Mouse (Mus musculus): ENCODE data around the gene Taar6. TPM values are rescaled to one million over a fixed set of nuclear protein-coding genes. Genes with fewer than 3 reads are reported as not detected.

Taar6 gene
- polyA plus RNA-seq, 1 experiment from 2014 or later: not detected

DNA sequence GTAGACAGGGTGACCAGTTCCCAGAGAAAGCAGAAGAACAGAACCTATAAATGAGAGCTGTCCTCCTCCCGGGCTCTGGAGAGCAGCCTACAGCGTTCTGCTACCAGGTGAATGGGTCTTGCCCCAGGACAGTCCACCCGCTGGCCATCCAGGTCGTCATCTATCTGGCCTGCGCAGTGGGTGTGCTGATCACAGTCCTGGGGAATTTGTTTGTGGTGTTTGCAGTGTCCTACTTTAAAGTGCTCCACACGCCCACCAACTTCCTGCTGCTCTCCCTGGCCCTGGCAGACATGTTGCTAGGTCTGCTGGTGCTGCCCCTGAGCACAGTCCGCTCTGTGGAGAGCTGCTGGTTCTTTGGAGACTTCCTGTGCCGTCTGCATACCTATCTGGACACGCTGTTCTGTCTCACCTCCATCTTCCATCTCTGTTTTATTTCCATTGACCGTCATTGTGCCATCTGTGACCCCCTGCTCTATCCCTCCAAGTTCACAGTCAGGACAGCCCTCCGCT lies 14.7 kb downstream of the Taar6 start, which contains the start of gene Taar5:
Taar5 (plus strand) TSS at position 51 of the 510 bp plus-strand sequence.
- 66% methylated on average over 11 of the region's 11 CpGs for WGBS (ENCODE audit: insufficient replicate concordance)
- Histone ChIP-seq H3K4me2 (no peak within 1 kb of the TSS), H3K27me3 (no peaks in the 10 kb centered on the region), H3K9ac (no peak within 1 kb of the TSS), H3K36me3 (no peaks in the 10 kb centered on the region), H3K4me1 (replicated peaks) (no peaks in the 10 kb centered on the region), H3K4me3 (replicated peaks) (no peak within 1 kb of the TSS), H3K9me3 (replicated peaks) (no peaks in the 10 kb centered on the region), H3K27ac (no peak within 1 kb of the TSS)
- ATAC-seq (ENCODE audit: low read depth) (no peak), DNase-seq (no peak)

DNA sequence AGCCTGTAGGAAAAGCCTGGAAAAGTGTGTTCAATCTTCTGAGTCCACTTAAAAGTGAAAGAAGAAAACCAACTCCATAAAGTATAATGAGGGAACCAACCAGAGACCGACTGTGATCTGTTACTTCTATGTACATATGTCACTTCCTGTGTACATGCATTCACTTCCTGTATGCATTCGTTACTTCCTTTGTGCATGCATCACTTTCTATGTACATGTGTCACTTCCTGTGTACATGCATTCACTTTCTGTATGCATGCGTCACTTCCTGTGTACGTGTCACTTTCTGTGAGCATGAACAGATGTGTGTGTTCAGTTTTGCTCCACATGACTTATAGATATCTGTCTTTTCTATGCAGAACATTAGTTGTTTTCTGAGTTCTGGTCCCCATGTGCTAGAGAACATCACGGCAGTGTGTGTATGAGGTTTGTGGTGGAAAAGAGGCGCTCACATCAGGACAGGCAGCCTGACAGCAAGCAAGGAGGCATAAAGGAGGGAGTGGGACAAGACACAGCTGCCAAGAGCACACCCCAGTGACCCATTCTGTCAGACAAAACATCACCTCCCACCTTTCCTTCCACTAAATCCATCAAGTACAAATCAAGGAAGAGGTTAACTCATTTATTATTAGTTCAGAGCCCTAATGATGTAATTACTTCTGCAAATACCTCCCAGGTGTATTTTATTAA lies 20.4 kb downstream of the Taar6 start:
- H3K4me3 ChIP-seq (replicated peaks): no peak overlapping the region
- DNase-seq (no peak), ATAC-seq (ENCODE audit: low read depth) (no peak)
- no peaks in the 10 kb centered on the region for H3K9me3 ChIP-seq (replicated peaks)
- H3K4me1 ChIP-seq (replicated peaks): no peaks in the 10 kb centered on the region
- WGBS (ENCODE audit: insufficient replicate concordance): 70% methylated on average over 6 of the region's 6 CpGs
- no peaks in the 10 kb centered on the region for H3K36me3 ChIP-seq
- no peaks in the 10 kb centered on the region for H3K27me3 ChIP-seq
- H3K27ac ChIP-seq: no peak overlapping the region
- no peak overlapping the region for H3K9ac ChIP-seq
- no peak overlapping the region for H3K4me2 ChIP-seq

DNA sequence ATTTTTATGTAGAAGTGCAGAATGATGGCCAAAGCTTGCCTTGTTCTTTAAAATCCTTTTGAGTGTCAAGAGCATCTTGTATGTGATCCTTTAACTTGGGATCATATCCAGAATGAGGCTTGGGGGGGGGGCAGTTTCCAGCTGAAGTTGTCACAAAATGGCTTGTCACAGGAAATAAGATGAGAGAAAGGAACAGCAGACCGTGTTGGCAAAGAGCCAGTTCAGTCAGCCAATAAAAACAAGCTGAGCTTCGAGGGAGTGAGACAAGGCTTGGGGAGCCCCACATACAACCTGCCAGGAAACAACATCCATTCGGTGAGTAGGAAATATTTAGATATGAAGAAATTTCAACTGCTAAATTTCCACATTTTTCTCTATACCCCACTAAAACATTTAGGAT lies 22.0 kb downstream of the Taar6 start:
- ATAC-seq (ENCODE audit: low read depth): no peak
- Histone ChIP-seq H3K27me3 (no peaks in the 10 kb centered on the region), H3K9ac (no peak overlapping the region), H3K27ac (no peak overlapping the region), H3K4me1 (replicated peaks) (no peaks in the 10 kb centered on the region), H3K9me3 (replicated peaks) (no peaks in the 10 kb centered on the region), H3K4me2 (no peak overlapping the region), H3K36me3 (no peaks in the 10 kb centered on the region), H3K4me3 (replicated peaks) (no peak overlapping the region)
- WGBS (ENCODE audit: insufficient replicate concordance): 47% methylated on average over 3 of the region's 3 CpGs
- DNase-seq: no peak

DNA sequence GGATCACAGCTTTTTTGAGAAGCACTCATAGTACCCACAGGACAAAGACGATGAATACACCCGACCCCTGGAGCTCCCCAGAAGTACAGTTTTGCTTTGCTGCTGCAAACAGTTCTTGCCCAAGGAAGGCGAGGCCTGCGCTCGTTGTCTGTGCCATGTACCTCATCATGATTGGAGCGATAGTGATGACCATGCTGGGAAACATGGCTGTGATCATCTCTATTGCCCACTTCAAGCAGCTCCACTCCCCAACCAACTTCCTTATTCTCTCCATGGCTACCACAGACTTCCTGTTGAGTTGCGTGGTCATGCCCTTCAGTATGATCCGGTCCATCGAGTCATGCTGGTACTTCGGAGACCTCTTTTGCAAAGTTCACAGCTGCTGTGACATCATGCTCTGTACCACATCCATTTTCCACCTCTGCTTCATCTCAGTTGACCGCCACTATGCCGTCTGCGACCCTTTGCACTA lies 25.0 kb downstream of the Taar6 start, which contains the start of gene Taar4:
Taar4 (plus strand) TSS at position 51 of the 472 bp plus-strand sequence.
- H3K4me1 ChIP-seq (replicated peaks): no peaks in the 10 kb centered on the region
- H3K4me2 ChIP-seq: no peak within 1 kb of the TSS
- H3K4me3 ChIP-seq (replicated peaks): no peak within 1 kb of the TSS
- DNase-seq: no peak
- no peaks in the 10 kb centered on the region for H3K9me3 ChIP-seq (replicated peaks)
- no peaks in the 10 kb centered on the region for H3K36me3 ChIP-seq
- H3K9ac ChIP-seq: no peak within 1 kb of the TSS
- no peak for ATAC-seq (ENCODE audit: low read depth)
- H3K27ac ChIP-seq: no peak within 1 kb of the TSS
- H3K27me3 ChIP-seq: no peaks in the 10 kb centered on the region
- 69% methylated on average over 13 of the region's 13 CpGs for WGBS (ENCODE audit: insufficient replicate concordance)

DNA sequence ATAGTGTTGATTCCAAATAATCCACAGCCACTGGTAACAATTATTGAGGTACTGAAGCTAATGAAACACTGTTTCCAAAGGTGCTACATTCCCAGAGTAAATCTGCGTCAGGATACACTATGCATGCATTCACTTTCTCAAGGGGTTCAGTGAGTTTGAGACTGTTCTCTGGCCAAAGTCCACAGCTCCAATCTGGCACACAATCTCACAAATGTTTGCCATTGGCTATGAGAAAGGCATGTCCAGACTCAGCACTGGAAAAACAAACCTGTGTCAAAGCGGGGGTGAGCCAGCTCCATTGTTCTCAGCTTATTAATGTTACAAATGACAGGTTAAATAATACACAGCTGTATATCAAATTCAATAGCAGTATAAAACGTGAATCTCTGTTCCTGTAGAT lies 26.4 kb downstream of the Taar6 start:
- Histone ChIP-seq H3K9me3 (replicated peaks) (no peaks in the 10 kb centered on the region), H3K27ac (no peak overlapping the region), H3K4me1 (replicated peaks) (no peaks in the 10 kb centered on the region), H3K4me2 (no peak overlapping the region), H3K27me3 (no peaks in the 10 kb centered on the region), H3K9ac (no peak overlapping the region), H3K36me3 (no peaks in the 10 kb centered on the region), H3K4me3 (replicated peaks) (no peak overlapping the region)
- DNase-seq: no peak
- 49% methylated on average over 3 of the region's 3 CpGs for WGBS (ENCODE audit: insufficient replicate concordance)
- no peak for ATAC-seq (ENCODE audit: low read depth)

DNA sequence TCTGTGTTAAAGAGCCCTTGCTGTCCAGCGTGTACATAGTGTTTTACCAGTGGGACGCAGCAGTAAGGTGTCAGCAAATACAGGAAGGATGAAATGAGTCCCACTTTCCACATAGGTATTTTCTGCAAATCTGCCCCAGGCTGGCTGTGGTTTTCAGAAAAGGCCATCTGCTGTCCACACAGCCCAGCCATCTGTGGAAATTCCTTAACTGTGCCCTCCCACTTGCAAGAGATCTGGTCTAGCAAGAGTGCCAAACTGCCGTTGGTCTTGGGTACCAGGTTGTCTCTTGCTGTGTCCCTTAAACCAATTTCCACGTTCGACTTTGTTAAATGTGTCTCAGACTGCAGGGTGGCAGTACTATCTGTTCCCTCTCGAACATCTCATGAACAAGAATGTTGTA lies 33.7 kb downstream of the Taar6 start:
- no peak for ATAC-seq (ENCODE audit: low read depth)
- DNase-seq: no peak
- H3K9me3 ChIP-seq (replicated peaks): no peaks in the 10 kb centered on the region
- H3K27ac ChIP-seq: no peak overlapping the region
- no peaks in the 10 kb centered on the region for H3K36me3 ChIP-seq
- WGBS (ENCODE audit: insufficient replicate concordance): 65% methylated on average over 6 of the region's 6 CpGs
- no peaks in the 10 kb centered on the region for H3K4me1 ChIP-seq (replicated peaks)
- H3K4me2 ChIP-seq: no peak overlapping the region
- no peak overlapping the region for H3K9ac ChIP-seq
- H3K4me3 ChIP-seq (replicated peaks): no peak overlapping the region
- H3K27me3 ChIP-seq: no peaks in the 10 kb centered on the region

DNA sequence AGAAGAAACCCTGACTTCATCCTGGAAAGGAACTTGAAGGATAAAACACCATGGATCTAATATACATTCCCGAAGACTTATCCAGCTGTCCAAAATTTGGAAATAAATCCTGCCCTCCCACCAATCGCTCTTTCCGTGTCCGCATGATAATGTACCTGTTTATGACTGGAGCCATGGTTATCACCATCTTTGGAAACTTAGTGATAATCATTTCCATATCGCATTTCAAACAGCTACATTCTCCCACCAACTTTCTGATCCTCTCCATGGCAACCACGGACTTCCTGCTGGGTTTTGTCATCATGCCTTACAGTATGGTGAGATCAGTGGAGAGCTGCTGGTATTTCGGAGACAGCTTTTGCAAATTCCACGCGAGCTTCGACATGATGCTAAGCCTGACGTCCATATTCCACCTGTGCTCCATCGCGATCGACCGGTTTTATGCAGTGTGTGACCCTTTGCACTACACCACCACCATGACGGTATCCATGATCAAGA lies 35.9 kb downstream of the Taar6 start, which contains the start of gene Taar3:
Taar3 (plus strand) TSS at position 51 of the 498 bp plus-strand sequence.
- H3K4me2 ChIP-seq: no peak within 1 kb of the TSS
- no peaks in the 10 kb centered on the region for H3K4me1 ChIP-seq (replicated peaks)
- H3K36me3 ChIP-seq: no peaks in the 10 kb centered on the region
- H3K4me3 ChIP-seq (replicated peaks): no peak within 1 kb of the TSS
- no peak within 1 kb of the TSS for H3K9ac ChIP-seq
- DNase-seq: no peak
- WGBS (ENCODE audit: insufficient replicate concordance): 71% methylated on average over 16 of the region's 16 CpGs
- no peaks in the 10 kb centered on the region for H3K27me3 ChIP-seq
- ATAC-seq (ENCODE audit: low read depth): no peak
- no peaks in the 10 kb centered on the region for H3K9me3 ChIP-seq (replicated peaks)
- no peak within 1 kb of the TSS for H3K27ac ChIP-seq

DNA sequence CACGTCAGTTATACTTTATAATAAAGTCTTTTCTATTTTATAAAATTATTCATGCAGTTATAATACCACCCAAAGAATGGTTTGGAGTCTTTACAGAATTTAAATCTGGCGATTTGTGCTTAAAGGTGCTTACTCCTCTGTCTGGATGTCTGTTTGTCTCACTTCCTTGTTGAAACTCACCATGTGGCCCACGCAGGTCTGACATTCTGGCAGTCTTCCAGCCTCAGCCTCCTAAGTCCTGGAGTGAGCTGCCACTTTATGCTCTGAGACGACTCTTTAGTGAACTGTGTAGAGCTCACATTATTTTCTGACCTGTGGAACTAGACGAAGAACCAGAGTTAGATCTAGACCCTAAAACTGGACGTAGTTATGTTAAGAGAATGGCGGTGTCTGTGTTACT lies 37.4 kb downstream of the Taar6 start:
- WGBS (ENCODE audit: insufficient replicate concordance): 56% methylated on average over 7 of the region's 7 CpGs
- H3K4me3 ChIP-seq (replicated peaks): no peak overlapping the region

DNA sequence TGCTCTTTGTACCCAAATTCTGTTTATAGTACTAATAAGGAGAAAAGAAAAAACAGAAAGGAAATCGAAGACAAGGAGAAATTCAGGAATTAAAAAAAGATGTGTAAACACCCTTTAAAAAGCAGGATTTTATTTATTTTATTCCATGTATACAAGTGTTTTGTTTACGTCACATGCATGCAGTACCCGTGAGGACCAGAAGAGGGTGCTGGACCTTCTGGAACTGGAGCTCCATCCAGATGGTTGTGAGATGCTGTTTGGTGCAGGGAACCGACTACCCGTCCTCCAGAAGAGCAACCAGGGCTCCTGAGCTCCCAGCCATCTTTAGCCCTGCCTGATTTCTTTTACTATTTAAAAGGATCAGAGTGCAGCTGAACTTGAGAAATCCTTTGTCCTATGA lies 43.0 kb downstream of the Taar6 start:
- H3K4me2 ChIP-seq: no peak overlapping the region
- DNase-seq (no peak), ATAC-seq (ENCODE audit: low read depth) (no peak)
- 50% methylated on average over 5 of the region's 5 CpGs for WGBS (ENCODE audit: insufficient replicate concordance)
- no peak overlapping the region for H3K9ac ChIP-seq
- H3K4me1 ChIP-seq (replicated peaks): no peaks in the 10 kb centered on the region
- no peaks in the 10 kb centered on the region for H3K9me3 ChIP-seq (replicated peaks)
- no peak overlapping the region for H3K27ac ChIP-seq
- no peaks in the 10 kb centered on the region for H3K36me3 ChIP-seq
- H3K27me3 ChIP-seq: no peaks in the 10 kb centered on the region
- H3K4me3 ChIP-seq (replicated peaks): no peak overlapping the region

More for the DNA sequence above, 37.4 kb downstream of the Taar6 start:
- ATAC-seq (ENCODE audit: low read depth) (no peak), DNase-seq (no peak)
- Histone ChIP-seq H3K9ac (no peak overlapping the region), H3K27me3 (no peaks in the 10 kb centered on the region), H3K9me3 (replicated peaks) (no peaks in the 10 kb centered on the region), H3K4me1 (replicated peaks) (no peaks in the 10 kb centered on the region), H3K4me2 (no peak overlapping the region), H3K36me3 (no peaks in the 10 kb centered on the region), H3K27ac (no peak overlapping the region)

DNA sequence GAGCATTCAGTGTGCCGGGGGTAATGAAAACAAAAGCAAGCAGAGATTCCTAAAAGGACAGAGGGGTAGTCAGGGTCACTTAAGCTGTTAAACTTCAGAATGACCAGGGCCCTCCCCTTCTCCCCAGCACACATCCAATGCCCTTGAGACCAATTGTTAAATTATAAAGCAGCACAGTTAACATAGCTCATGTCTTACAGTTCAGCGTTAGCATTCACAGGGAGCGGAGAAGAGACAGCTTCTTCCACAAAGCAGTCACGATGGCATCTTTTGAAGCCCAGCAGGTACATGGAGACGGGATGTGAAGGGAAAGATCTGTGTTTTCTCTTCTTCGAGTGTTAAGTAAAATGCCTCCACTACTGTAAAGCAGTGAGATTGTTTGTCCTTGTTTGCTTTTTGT lies 47.1 kb downstream of the Taar6 start, which contains the start of gene Taar2:
Taar2 (plus strand) TSS at position 261 of the 400 bp plus-strand sequence.
- 66% methylated on average over 6 of the region's 6 CpGs for WGBS (ENCODE audit: insufficient replicate concordance)
- Histone ChIP-seq H3K9me3 (replicated peaks) (no peaks in the 10 kb centered on the region), H3K27ac (no peak within 1 kb of the TSS), H3K36me3 (no peaks in the 10 kb centered on the region), H3K4me3 (replicated peaks) (no peak within 1 kb of the TSS), H3K27me3 (no peaks in the 10 kb centered on the region), H3K9ac (no peak within 1 kb of the TSS), H3K4me2 (no peak within 1 kb of the TSS), H3K4me1 (replicated peaks) (no peaks in the 10 kb centered on the region)
- ATAC-seq (ENCODE audit: low read depth) (no peak), DNase-seq (no peak)

DNA sequence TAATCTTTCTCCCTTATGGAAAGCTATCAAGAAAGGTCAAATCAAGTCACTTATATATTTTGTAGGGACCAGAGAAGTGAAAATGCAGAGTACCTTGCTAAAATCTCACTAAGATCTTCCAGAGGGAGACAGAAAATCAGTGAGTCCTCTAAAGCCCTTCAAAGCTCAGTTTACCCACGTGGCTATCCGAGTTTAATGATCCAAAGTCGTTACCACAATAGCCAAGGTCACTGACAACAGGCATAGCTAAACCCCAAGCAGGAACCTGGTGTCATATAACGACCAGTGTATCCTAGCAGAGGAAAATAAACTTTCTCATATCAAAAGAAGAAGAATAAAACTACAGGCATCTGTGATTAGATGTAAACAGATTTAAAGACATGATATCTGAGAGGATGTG lies 47.8 kb downstream of the Taar6 start:
- DNase-seq (no peak), ATAC-seq (ENCODE audit: low read depth) (no peak)
- H3K36me3 ChIP-seq: no peaks in the 10 kb centered on the region
- no peak overlapping the region for H3K9ac ChIP-seq
- WGBS (ENCODE audit: insufficient replicate concordance): 37% methylated on average over 4 of the region's 4 CpGs
- no peak overlapping the region for H3K27ac ChIP-seq
- no peak overlapping the region for H3K4me3 ChIP-seq (replicated peaks)
- no peaks in the 10 kb centered on the region for H3K27me3 ChIP-seq
- no peaks in the 10 kb centered on the region for H3K9me3 ChIP-seq (replicated peaks)
- no peaks in the 10 kb centered on the region for H3K4me1 ChIP-seq (replicated peaks)
- H3K4me2 ChIP-seq: no peak overlapping the region

Measured in liver, embryonic 13.5 days (tissue).